Mouse (Mus musculus) right cerebral cortex, postnatal 14 days (tissue): ENCODE measurements around the gene Lyar.

Experiments
- DNase-seq: peaks from one replicate; pipeline ENCODE4 v3.0.0; 2022

Lyar gene

DNA sequence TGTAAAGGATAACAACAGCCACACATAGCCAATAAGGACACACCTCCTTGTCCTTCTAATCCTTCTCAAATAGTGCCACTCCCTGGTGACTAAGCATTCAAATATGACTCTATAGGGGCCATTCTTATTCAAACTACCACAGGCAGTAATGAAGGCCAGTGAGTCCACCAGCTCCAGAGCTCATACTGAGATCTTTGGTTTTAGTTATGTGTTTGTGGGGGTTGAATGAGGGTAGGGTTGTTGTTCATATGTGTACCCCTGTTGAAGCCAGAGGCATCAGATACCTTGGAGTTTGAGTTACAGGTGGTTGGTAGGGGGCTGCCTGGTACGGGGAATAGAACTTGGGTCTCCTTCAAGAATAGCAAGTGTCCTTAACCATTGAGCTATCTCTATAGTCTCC lies 36.3 kb downstream of the Lyar start:
- no peak for DNase-seq

DNA sequence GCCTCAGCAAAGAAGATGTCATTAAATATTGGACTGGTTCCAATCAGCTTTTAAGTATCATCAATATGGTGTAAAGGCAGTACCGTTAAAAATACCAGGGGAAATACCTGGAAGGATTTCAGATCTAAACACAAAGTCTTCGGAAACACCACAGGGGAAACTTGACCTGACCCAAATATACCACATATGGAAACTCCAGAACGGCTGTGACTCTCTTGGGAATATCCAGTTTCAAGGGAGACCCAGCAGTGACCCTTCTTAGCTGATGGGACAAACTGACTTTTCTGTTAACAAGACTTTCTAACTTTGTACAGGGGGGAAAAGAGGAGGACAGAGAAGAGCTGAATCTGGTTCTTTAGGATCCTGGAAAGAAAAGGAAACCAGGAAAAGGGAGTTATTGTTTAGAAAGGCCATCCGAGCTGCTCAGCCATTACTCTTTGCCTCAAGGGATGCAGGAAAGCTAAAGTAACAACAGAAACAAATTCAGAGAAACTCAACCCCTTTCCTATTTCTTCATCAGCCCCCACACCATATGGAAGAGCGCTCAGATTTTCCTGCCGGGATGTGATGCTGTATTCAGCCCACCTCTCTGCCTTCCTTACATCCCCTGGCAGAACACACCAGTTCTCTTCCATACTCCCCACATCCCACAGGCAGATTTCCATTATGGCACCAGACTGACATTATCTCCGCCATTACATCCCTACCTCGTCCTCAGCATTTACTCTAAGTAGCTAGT lies 37.9 kb downstream of the Lyar start:
- no peak for DNase-seq

DNA sequence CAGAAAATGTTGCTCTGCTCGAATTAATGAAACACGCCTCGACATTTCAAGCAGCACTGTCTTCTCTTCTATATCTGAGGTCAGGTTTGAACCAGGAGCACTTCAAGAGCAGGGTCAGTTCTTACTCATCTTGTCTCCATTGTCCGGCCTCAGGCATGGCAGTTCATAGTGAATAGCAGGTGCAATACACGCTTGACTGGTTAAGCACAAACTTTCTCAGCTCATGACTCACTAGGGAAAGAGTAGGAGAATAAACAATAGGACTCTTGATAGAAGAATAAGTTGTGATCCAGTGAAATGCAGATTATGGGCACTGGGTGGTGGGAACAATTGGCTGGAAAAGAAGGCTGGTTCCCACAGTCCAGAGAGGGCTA lies 38.5 kb downstream of the Lyar start:
- no peak for DNase-seq

DNA sequence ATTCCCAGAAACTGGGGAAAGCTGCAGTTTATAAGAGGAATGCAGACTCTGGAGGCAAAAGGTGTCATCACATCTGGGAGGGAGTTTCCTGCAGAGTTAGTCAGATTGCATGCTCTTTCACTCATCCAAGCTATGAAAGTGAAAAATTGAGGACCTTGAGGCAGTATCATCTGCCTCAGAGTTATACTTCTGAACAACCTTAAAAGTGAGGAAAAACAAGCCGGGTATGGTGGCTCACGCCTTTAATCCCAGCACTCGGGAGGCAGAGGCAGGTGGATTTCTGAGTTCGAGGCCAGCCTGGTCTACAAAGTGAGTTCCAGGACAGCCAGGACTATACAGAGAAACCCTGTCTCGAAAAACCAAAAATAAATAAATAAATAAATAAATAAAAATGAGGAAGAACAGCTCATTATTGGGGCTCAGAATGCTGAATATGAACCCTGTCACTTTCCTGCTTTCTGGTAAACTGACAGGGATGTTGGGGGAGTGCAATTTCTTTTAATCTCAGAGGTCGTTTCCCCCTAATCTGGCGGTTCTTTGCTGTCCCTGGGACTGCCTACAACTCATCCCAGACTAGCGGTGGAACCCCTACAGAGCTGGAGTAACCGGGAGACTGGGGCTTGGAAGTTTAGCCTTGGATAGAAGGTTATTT lies 39.3 kb downstream of the Lyar start:
- DNase-seq: no peak

DNA sequence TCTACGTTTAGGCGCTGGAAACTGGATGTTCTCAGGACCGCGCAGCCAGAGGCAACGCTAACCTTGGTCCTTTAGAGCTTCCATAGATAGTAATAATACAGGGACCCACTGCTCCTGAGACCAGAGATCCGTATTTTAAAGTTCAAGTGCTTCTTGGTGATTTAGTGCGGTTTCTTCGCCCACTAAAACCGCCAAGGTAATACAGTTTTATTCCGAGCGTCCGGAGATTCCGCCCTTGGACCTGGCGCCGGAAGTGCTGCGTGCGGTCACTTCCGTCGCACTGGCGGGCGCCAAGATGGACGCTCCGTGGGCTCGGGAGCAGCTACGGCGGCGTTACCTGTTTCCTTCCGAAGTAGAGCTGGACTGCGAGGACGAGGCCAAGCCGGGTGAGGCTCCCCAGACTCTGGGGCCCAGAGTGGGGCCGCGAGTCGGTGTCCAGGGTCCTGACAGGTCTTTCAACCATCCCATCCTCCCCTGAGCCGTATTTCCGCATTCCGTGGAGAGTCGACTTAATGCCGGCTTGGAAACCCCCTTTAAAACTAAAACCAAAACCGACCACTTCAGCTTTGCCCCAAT lies 39.9 kb downstream of the Lyar start, which contains the start of gene Tmem128:
TSS of gene Tmem128 (plus strand) at position 79 of the 576 bp plus-strand sequence.
- DNase-seq: peak; percentile 64

DNA sequence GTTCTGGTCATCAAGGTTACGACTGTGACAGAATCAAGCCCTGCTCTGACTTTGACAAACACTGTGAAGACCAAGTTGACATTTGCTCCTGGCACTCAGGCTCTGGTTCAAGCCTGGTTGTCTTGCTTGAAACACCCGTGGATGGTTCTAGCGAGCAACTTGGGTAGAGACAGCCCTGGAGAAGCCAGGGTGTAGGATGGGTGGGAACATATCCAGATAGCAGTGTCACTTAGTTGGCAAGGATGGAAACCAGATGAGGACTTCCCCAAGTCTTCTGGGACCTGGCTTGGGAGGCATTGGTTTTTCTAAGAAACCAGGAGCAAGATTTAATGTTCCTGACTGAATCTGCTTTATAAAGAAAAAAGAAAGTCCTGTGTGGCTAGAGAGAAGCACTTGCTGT lies 50.7 kb downstream of the Lyar start:
- no peak for DNase-seq

DNA sequence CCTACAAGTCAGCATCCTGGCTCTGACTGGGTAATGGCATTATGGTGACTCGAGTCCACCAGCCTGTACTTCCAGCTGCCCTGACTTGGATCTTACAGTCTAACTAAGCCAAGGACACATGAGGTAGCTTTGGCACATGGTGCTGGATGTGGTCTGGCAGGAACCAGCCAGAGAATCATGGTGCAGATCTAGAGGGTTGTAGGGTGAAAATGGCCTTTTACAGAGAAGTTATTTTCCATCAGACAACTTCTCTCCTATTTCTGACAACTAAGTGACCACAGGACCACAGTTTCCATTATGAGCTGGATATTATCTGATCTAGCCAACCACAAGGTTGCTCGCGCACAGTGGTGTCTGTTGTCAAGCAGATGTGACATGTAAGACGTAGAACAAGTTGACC lies 53.6 kb downstream of the Lyar start:
- no peak for DNase-seq

DNA sequence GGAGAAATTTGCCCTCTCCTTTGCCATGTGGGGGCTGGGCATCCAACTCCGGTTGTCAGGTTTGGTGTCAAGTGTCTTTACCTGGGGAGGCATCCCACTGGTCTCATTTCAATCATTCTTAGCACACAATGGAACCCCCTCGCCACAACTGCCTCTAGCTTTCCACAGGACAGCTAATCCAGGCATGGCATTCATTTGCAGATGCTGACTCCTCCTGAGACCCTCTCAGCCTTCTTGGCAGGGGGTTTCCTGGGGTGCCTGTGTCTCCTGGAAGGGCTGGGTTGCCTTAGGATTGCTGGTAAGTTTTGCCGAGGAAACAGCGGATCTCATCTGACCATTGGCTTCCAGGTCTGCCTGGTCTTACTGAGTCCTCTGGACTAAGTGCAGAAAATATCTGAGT lies 55.5 kb downstream of the Lyar start, which contains the start of gene Otop1:
TSS of gene Otop1 (plus strand) at position 202 of the 400 bp plus-strand sequence.
- DNase-seq: no peak

DNA sequence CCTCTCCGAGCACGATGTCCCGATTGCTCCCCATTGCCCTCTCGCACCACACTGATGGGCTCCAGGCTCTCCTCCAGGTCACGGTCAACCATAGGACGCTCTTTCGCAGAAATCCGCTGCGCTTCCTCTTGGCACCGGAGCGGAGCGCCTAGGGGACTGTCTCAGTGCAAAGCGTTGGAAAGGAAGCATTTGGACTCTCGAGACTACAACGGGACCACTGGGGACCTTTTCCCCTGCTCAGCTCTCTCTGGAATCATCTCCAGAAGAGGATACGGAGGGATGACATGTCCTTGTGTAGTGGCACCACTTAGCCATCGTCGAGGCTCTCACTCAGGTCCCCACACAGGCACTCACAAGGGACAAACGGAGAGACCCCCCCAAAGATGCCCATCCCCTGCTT lies 56.2 kb downstream of the Lyar start:
- no peak for DNase-seq

DNA sequence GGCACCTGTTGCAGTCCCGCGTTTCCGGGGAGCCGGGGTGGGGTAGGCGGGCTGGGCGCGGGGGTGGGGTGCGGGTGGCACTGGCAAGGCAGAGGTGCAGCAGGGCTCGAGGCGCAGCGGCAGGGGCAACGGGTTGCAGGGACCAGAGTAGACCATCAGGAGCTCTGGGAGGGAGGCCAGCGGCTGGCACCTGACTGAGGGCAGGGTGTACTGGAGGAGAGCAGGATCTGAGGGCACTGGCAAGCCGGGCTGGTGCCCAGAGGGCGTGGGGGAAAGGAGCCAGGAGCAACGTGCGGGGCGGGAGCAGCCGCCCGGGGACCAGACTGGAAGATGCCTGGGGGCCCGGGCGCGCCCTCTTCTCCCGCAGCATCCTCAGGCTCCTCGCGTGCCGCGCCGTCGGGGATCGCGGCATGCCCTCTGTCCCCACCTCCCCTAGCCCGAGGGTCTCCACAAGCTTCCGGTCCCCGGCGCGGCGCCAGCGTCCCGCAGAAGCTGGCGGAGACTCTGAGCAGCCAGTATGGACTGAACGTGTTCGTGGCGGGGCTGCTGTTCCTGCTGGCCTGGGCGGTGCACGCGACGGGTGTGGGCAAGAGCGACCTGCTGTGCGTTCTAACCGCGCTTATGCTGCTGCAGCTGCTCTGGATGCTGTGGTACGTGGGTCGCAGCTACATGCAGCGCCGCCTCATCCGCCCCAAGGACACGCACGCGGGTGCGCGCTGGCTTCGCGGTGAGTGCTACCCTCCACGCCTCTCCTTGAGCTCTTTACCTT lies 57.0 kb downstream of the Lyar start:
- DNase-seq: no peak

DNA sequence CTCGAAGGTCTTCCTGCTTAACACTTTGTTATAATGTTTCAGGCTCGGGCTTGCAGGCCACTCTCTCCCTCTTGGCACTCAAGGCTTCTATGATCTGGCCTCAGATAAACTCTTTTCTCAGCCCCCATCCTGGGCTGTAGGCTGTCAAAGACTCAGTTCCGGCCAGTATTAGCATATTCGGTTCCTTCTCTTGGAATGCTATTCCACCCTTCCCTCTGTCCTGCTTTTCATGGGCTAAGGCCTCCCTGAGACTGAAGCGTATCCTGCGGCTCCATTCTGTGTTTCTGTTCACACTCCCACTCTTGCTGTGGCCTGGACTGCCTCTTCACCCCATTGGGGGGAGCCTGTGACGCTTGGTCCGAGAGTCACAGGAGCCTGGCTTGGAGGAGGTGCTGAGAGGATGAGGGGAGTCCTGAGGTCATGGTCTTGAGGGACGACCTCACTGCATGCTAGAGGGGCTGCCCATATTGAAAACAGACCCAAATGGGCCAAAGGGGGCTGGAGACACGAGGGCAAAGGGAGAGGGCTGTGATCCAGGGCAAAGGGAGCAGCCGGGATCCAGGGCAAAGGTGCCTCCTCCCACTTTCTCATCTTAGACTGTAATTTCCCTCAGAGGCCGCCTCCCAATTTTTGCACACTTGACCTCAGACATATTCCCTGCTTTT lies 57.8 kb downstream of the Lyar start:
- no peak for DNase-seq

DNA sequence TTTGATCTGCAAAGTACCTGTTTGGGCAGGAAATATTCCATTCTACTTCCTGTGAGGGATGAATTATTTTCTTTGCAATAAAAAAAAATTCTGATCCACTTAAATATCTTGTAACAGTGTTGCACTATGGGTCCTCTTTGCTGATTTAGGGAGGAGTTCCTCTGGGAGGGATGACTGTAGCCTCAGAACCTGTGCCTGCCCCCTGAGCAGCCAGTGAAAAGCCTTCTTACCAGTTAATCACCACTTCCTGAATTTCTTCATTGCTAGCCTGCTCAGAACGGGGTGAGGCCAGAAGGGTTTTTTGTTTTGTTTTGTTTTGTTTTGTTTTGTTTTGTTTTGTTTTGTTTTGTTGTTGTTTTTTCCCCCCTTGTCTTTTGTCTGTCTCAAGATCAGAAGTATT lies 59.8 kb downstream of the Lyar start:
- DNase-seq: no peak
